Comparison of ENCODE assay signal across 21 mouse cellular contexts in genomic region chr17:84969916-84970315, GRCm38 (mm10). TPM values are rescaled to one million over a fixed set of nuclear protein-coding genes. Genes with fewer than 3 reads are reported as not detected.
"Had no signal": no experiment of that assay in that cellular context is flagged by ENCODE, and none has a peak within 500 bp of the region (broad histone marks: within the 10 kb centered on the region; RNA-seq: fewer than 3 reads in every experiment).

No protein-coding gene starts in this region.

- ATAC-seq: midbrain, embryonic 13.5 days; midbrain, embryonic 16.5 days had no signal

- H3K9ac ChIP-seq: limb, embryonic 12.5 days; limb, embryonic 15.5 days; liver, embryonic 13.5 days; midbrain, embryonic 13.5 days; neural tube, embryonic 13.5 days; stomach, embryonic 15.5 days had no signal

- H3K4me1 ChIP-seq: limb, embryonic 12.5 days; stomach, embryonic 15.5 days had no signal

- H3K4me3 ChIP-seq: limb, embryonic 12.5 days; limb, embryonic 15.5 days; liver, embryonic 13.5 days; midbrain, embryonic 13.5 days; myocyte; neural tube, embryonic 13.5 days; stomach, embryonic 15.5 days had no signal

- H3K36me3 ChIP-seq: stomach, embryonic 15.5 days had no signal

- H3K9me3 ChIP-seq: limb, embryonic 12.5 days; limb, embryonic 15.5 days; liver, embryonic 13.5 days; midbrain, embryonic 13.5 days; neural tube, embryonic 13.5 days; stomach, embryonic 15.5 days had no signal

- H3K27ac ChIP-seq: limb, embryonic 12.5 days; limb, embryonic 15.5 days; liver, embryonic 13.5 days; midbrain, embryonic 13.5 days; neural tube, embryonic 13.5 days; stomach, embryonic 15.5 days had no signal

- H3K4me2 ChIP-seq: limb, embryonic 12.5 days; limb, embryonic 15.5 days; liver, embryonic 13.5 days; midbrain, embryonic 13.5 days; neural tube, embryonic 13.5 days; stomach, embryonic 15.5 days had no signal

- H3K27me3 ChIP-seq: limb, embryonic 12.5 days; limb, embryonic 15.5 days; liver, embryonic 13.5 days; midbrain, embryonic 13.5 days; neural tube, embryonic 13.5 days; stomach, embryonic 15.5 days had no signal

- DNase-seq: kidney, adult 18-20 months; kidney, adult 9 months; kidney, postnatal 14 days; kidney, postnatal 4 days; left cerebral cortex, postnatal 4 days; liver, embryonic 13.5 days; lung, adult 2 months; lung, postnatal 14 days; lung, postnatal 4 days; right cerebral cortex, postnatal 25 days; spleen, adult 18-20 months; thymus, postnatal 25 days had no signal

RNA-seq across cellular contexts. Expression of gene Slc3a1, which starts 58.3 kb away (rescaled TPM):
- total RNA-seq: monocyte, adult 5-6 weeks had no signal
- polyA plus RNA-seq: lung, embryonic 16.5 days had no signal
